Mouse (Mus musculus) cortical plate, adult 2 months (tissue): ENCODE results near the gene Lrwd1.

Experiments
- CTCF ChIP-seq: fragments of 200-500 bp; IDR thresholded peaks from 2 replicates; pipeline ENCODE4 v1.5.1; 2011; ENCODE audit warnings: mild to moderate bottlenecking, control low read depth, low read length; ENCODE audit not compliant: insufficient read depth; ENCODE audit errors: extremely low read depth
- POLR2A ChIP-seq: fragments of 200-500 bp; IDR thresholded peaks from 2 replicates; pipeline ENCODE4 v1.6.1; 2011; ENCODE audit warnings: mild to moderate bottlenecking, low read length, control low read depth; ENCODE audit not compliant: insufficient read depth; ENCODE audit errors: extremely low read depth

- no peak for TF ChIP-seq CTCF
- TF ChIP-seq POLR2A, result no peak
These were observed 28.1 kb upstream of the Lrwd1 start for GRCm38 (mm10) chr5:136163807-136164474.
